Mouse (Mus musculus) erythroblast, embryonic 14.5 days (primary cell): ENCODE results near the gene Fance. TPM values are rescaled to one million over a fixed set of nuclear protein-coding genes. Genes with fewer than 3 reads are reported as not detected.
A peak's percentile ranks its signal among the peaks of the same experiment; 100 is the strongest.
"Not testable (repeated sequence)": the region's sequence is repeated elsewhere in the genome, so short reads cannot be mapped to it uniquely, and the experiment has no call there.

Source experiments
- H3K27me3 ChIP-seq: 2 replicates; pipeline ENCODE4 v1.6.1; 2012; ENCODE audit warnings: inconsistent platforms; ENCODE audit not compliant: control insufficient read depth
- H3K36me3 ChIP-seq: 2 replicates; pipeline ENCODE4 v1.6.1; 2012; ENCODE audit warnings: mild to moderate bottlenecking, inconsistent platforms; ENCODE audit not compliant: control insufficient read depth
- H3K4me1 ChIP-seq: 2 replicates; pipeline ENCODE4 v1.6.1; 2012; ENCODE audit warnings: inconsistent platforms; ENCODE audit not compliant: control insufficient read depth
- H3K4me3 ChIP-seq: replicated peaks from 2 replicates; pipeline ENCODE3; 2012; ENCODE audit warnings: moderate library complexity, mild to moderate bottlenecking, inconsistent platforms
- H3K9me3 ChIP-seq: 2 replicates; pipeline ENCODE4 v1.6.1; 2012; ENCODE audit warnings: low read length, inconsistent platforms, mixed read lengths; ENCODE audit not compliant: control insufficient read depth
- GATA1 ChIP-seq: IDR thresholded peaks from 2 replicates; pipeline ENCODE4 v1.6.1; 2012; ENCODE audit warnings: low read length, inconsistent platforms, mixed read lengths
- TAL1 ChIP-seq: IDR thresholded peaks from 3 replicates; pipeline ENCODE4 v1.6.1; 2012; ENCODE audit warnings: low read length, inconsistent platforms, mixed read lengths
- polyA plus RNA-seq: library from polyadenylated mRNA; stranded (reverse); fragments of >175 nt; gene quantifications from 2 replicates; pipeline ENCODE4 v1.2.3, GENCODE M21; 2012

Fance gene
- polyA plus RNA-seq, 1 experiment, result 1.7 TPM

GRCm38 (mm10) chr17:28328946-28329345 lies 15.6 kb downstream of the Fance start:
- Histone ChIP-seq H3K36me3 (peaks cover 74% of the 10 kb centered on the region), H3K4me1 (peaks cover 55% of the 10 kb centered on the region), H3K9me3 (peaks cover 6% of the 10 kb centered on the region), H3K4me3 (peak overlapping the region; percentile 97), H3K27me3 (peaks cover 14% of the 10 kb centered on the region)
- TF ChIP-seq TAL1, result no peak
- TF ChIP-seq GATA1, result no peak

GRCm38 (mm10) chr17:28329503-28330231 lies 16.3 kb downstream of the Fance start:
- Histone ChIP-seq H3K4me3 (peak overlapping the region; percentile 97), H3K4me1 (peaks cover 55% of the 10 kb centered on the region), H3K9me3 (peaks cover 1% of the 10 kb centered on the region), H3K36me3 (peaks cover 71% of the 10 kb centered on the region), H3K27me3 (peaks cover 14% of the 10 kb centered on the region)
- TF ChIP-seq GATA1, result no peak
- no peak for TF ChIP-seq TAL1

- Histone ChIP-seq H3K36me3 (peaks cover 66% of the 10 kb centered on the region), H3K27me3 (peaks cover 14% of the 10 kb centered on the region), H3K4me3 (peak overlapping the region; percentile 97), H3K4me1 (peaks cover 55% of the 10 kb centered on the region), H3K9me3 (no peaks in the 10 kb centered on the region)
- no peak for TF ChIP-seq TAL1
- TF ChIP-seq GATA1, result no peak
Observed at GRCm38 (mm10) chr17:28330232-28330546, 16.9 kb downstream of the Fance start.

- Histone ChIP-seq H3K4me3 (peak overlapping the region; percentile 6), H3K36me3 (peaks cover 63% of the 10 kb centered on the region), H3K27me3 (peaks cover 14% of the 10 kb centered on the region), H3K4me1 (peaks cover 55% of the 10 kb centered on the region)
- not testable (repeated sequence) for H3K9me3 ChIP-seq
Observed at GRCm38 (mm10) chr17:28330590-28330989, 17.3 kb downstream of the Fance start.

- TF ChIP-seq TAL1, result no peak
- TF ChIP-seq GATA1, result no peak
Observed at GRCm38 (mm10) chr17:28331241-28332112, 18.2 kb downstream of the Fance start.

GRCm38 (mm10) chr17:28332113-28332914 lies 19.0 kb downstream of the Fance start:
- Histone ChIP-seq H3K4me1 (peaks cover 54% of the 10 kb centered on the region), H3K27me3 (peaks cover 14% of the 10 kb centered on the region), H3K4me3 (no peak overlapping the region), H3K36me3 (peaks cover 50% of the 10 kb centered on the region), H3K9me3 (no peaks in the 10 kb centered on the region)
- TF ChIP-seq TAL1, result no peak
- no peak for TF ChIP-seq GATA1

More at GRCm38 (mm10) chr17:28331241-28332112, 18.2 kb downstream of the Fance start:
- H3K27me3 ChIP-seq, result peaks cover 14% of the 10 kb centered on the region
- peaks cover 55% of the 10 kb centered on the region for H3K36me3 ChIP-seq
- peaks cover 55% of the 10 kb centered on the region for H3K4me1 ChIP-seq
- H3K4me3 ChIP-seq, result no peak overlapping the region
- H3K9me3 ChIP-seq, result no peaks in the 10 kb centered on the region

- TF ChIP-seq GATA1 (no peak), TAL1 (no peak)
- peaks cover 47% of the 10 kb centered on the region for H3K4me1 ChIP-seq
- peaks cover 50% of the 10 kb centered on the region for H3K36me3 ChIP-seq
- H3K27me3 ChIP-seq, result peaks cover 14% of the 10 kb centered on the region
- H3K9me3 ChIP-seq, result no peaks in the 10 kb centered on the region
- no peak overlapping the region for H3K4me3 ChIP-seq
Observed at GRCm38 (mm10) chr17:28332915-28333546, 19.7 kb downstream of the Fance start.

GRCm38 (mm10) chr17:28335267-28335666 lies 21.9 kb downstream of the Fance start:
- Histone ChIP-seq H3K9me3 (no peaks in the 10 kb centered on the region), H3K27me3 (peaks cover 14% of the 10 kb centered on the region), H3K4me3 (no peak overlapping the region), H3K4me1 (peaks cover 31% of the 10 kb centered on the region), H3K36me3 (peaks cover 42% of the 10 kb centered on the region)
- TF ChIP-seq GATA1, result no peak
- no peak for TF ChIP-seq TAL1

- peaks cover 30% of the 10 kb centered on the region for H3K4me1 ChIP-seq
- peaks cover 22% of the 10 kb centered on the region for H3K36me3 ChIP-seq
- H3K27me3 ChIP-seq, result peaks cover 14% of the 10 kb centered on the region
Observed at GRCm38 (mm10) chr17:28337547-28337946, 24.2 kb downstream of the Fance start.

More at GRCm38 (mm10) chr17:28337547-28337946, 24.2 kb downstream of the Fance start:
- Histone ChIP-seq H3K4me3 (no peak overlapping the region), H3K9me3 (no peaks in the 10 kb centered on the region)
- TF ChIP-seq GATA1 (no peak), TAL1 (no peak)
